Mouse (Mus musculus) cerebellum, adult (tissue): ENCODE measurements at regions not wholly inside any gene's neighbourhood (a gene's known extent, or its start where the extent isn't known, plus 50 kb on each side); places are given as distances from the start of the nearest gene placed in this dataset.

Source experiments
- ATAC-seq: cut with Nextera tagmentation; 2 replicates; pipeline ENCODE4 v1.9.2; 2017; ENCODE audit warnings: mild to moderate bottlenecking, moderate library complexity, mixed read lengths; ENCODE audit not compliant: insufficient number of reproducible peaks, low FRiP score, low TSS enrichment

DNA sequence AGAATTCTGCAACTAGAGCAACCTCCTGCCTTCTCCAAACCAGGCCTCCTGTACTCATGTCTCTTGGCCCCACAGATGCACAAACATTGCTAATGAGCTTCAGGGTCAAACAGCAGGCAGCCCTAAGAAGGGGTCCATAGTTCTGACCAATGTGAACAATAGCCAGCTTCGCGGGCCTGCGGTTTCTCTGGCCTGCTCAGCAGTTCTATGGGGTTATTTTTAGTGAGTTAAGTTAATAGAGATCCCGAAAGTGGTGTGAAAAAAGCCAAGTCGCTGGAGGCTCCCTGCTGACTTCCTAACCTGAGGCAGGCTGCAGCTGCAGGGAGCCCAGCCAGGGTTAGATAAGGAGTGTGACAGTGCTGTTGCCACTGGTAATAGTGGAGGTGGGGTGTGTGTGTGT, 106.6 kb downstream of the Pdcd6ip start:
- ATAC-seq = no peak

DNA sequence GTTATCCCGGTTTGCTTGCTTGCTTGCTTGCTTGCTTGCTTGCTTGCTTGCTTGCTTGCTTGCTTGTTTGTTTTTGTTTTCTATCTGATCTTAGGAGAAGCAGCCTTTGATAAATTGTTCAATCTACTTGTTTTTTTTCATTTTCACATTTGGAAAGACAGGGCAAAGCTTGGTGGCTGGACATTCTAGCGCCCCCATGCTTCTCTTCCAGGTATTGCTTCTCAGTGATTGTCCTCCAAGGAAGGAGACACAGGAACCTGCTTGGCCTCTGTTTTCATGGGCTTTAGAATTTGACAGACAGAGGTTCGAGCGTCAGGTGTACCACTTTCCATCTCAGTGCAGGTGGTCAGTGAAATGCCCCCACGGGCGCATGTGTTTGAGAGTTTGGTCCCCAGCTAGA, 120.8 kb downstream of the Pdcd6ip start:
- ATAC-seq = no peak

DNA sequence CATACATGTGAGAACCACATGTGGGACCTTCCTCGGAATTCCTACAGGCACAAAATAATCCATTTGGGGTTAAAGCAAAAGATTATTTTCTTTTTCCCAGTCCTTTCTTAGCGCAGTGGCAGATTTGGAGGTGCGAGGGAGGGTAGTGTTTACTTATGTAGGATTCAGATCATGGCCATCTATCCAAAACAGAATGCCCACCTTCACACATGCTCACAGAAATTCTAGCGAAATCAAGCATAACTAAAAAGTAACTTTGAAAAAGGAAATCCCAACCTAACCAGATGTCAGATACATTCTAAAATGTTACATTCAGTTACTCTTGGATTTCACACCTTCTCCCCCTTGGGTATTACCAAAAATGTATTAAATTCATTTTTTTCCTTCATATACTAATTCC, 121.6 kb downstream of the Pdcd6ip start:
- no peak for ATAC-seq

DNA sequence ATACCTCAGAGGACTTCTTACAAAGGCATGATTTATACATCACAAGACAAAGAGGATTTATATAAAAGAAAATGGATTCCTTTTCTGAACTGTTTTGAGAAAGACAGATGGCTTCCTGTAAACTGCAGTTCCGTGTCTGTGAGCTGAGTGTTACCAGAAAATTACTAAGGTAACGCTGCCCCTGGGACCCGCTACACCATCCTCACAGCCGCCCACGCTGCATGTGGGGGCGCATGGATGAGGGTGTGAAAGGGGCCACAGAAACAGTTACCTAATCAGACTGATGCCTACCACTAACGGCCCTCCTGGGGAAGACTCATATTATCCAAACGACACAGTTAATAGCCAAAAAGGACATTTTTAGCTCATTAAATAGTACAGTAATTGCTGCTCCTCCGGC, 129.8 kb downstream of the Pdcd6ip start:
- ATAC-seq = no peak

DNA sequence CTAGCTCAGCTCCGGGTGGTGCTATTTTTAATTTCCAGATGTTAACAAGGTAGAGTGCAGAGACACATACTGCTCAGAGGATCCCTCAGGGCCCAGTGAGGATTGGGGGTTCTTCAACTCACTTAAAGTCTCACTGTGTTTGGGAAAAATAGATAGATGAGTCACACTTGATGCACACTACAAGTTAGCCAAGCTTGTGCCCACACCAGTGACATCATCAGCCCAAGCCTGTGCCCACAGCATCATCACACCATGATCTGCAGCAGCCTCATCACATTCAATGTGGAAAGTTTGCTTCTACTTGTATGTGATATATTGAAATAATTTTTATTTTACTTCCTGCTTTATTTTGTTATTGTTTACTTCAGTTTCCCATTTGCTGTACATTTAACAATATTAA, 139.2 kb downstream of the Pdcd6ip start:
- no peak for ATAC-seq

DNA sequence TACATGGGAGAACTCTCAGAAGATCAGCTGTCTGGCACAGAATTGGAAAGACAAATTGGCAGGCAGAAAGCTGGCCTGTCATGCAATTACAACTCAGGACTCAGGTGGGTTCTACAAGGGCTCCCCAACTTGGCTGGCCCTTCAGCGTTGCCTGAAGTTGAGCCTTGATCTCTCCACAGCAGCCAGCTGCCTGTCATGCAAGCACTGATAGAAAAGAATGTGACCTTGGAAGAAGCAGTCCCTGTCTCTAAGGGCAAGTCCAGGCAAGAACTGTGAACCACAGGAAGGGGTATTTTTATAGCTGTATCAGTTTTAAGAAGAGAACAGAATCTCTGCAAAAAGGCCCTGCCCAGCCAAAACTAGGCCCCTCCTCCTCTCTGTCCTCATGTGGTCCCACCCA, 140.4 kb downstream of the Pdcd6ip start:
- no peak for ATAC-seq

DNA sequence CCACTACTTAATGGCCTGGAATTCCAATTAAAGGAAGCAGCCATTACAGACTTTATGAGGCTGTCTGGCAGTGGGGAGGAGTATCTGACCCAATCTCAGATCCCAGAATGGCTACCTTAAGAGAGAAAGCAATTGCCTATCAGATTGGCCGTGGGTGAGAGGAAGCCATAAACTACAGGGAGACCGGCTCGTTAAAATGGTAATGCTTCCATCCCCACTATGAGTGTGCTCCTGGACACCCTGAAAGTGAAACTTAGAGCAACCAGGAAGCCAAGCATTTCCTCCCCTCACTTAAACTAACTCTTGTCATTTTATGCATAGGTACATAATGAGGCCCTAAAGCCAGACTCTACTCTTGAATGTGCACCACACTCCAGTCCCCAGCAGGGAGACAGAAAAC, 141.4 kb downstream of the Pdcd6ip start:
- ATAC-seq = no peak

DNA sequence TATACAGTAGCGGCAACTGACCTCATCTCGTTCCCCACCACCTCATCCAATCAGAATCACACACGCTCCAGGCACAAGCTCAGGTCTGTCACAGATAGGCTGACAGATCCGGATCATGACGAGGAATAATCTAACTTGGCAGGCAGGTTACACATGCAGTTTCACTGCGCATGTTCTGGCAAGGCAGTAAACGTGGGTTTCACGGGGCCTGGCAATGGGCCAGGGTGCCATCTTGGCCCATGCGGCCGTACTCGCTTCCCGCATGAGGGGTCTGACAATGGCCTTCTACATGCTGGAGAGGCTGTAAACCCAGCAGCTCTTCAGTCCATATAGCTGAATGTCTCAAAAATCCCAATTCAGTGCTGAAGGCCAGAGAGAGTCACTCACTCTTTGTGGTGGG, 154.1 kb downstream of the Pdcd6ip start:
- no peak for ATAC-seq

DNA sequence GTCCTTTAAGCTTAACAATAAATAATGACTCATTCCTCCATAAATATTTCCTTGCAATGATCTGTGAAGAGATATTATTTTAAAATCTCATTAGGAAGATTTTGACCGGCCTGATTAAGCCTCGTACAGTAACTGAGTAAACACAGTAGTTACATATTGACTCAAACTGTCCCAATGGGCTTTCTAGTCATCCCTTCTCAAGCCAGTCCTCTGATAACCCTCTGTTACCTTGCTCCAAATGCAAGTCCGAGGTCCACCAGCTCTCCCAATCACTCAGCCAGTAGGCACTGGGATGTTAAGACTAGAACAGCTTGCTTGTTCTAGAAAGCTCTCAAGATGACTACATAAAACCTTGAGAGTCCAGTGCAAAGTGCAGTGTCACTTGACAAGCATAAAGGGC, 160.6 kb downstream of the Pdcd6ip start:
- no peak for ATAC-seq

DNA sequence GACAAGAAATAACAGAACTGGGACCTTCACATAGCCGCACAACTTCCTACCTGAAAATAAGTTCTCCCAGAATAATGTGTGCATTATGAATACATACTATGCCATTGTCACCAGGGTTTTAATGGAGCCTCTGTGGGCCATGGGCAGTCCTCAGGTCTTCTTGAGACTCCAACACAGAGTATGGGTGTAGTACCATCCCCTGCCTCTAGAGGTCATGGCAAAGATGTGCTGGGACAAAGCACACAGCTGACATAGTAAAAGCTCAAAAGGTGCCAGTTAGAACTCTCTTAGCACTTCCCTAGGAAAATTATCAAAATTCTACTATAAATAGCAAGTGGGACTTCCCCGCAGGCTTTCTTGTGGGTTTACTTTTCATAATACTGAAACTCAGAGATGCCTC, 179.5 kb downstream of the Pdcd6ip start:
- no peak for ATAC-seq

DNA sequence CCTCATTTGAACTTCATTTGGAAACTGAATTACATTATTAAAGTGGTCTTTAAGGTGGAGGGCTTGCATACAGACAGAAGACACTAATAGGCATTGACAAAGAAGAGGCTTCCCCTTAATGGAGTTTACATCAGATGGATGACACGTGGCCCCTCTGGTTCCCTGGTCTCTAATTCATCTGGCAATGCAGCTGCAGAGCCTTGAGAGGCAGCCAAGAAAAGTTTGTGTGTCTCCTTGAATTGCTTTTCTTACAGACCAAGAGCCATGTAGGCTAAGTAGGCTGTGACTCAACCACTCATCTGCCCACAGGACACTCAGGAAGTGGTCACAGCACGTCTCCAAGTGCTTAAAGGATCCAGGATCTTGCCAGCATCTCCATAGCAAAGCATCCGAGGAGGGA, 183.8 kb downstream of the Pdcd6ip start:
- no peak for ATAC-seq

DNA sequence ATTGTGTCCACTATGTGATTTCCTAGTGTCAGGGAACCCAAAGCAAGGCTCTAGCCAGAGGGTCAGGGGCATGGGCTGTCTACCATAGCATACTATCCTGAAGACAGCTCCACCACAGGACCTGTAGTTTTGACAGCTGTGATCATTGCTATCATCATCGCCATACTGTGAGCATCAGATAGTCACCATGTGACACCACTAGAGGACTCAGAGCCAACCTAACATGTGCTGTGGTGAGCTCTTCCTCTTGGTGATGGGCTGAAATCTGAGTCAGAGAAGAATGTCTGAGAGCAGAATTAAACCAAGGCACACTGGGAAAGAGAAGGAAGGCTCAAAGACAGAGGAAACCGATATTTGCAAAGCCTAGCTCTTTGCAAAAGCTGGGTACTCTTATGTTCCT, 184.9 kb downstream of the Pdcd6ip start:
- no peak for ATAC-seq

DNA sequence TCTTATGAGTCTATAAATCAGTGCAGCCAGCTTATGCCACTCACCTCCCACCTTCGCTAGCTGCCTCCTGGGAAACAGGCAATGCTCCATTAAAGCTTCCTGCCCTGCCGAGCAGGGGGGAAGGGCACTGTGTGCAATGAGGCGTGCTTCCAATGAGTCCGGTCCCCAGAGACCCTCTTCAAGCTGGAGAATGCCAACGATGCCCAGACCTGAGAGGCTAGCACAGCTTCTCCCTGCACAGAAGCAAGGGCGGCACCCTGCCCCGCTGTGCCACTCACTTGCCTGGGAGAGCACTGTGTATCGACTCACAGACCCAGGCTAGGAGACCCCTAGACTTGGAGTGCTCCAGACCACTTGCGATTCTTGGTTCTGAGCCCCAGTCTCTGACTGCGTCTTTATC, 188.3 kb downstream of the Pdcd6ip start:
- ATAC-seq = no peak

DNA sequence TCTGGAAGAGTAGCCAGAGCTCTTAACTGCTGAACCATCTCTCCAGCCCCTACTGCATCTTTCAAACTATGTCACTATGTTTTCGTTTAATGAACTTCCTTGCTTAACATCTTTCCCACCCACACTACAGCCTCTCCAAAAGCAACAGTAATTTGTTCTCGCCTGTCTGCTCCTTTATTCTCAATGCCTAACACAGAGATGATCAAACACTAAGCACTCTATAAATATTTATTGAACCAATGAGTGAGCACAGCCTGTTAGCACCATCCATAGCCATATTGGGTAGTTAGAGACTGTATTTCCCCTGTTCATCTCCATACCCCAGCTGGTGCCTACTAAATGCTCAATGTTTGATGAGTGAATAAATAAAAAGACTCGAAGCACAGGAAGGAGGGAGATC, 189.6 kb downstream of the Pdcd6ip start:
- no peak for ATAC-seq

DNA sequence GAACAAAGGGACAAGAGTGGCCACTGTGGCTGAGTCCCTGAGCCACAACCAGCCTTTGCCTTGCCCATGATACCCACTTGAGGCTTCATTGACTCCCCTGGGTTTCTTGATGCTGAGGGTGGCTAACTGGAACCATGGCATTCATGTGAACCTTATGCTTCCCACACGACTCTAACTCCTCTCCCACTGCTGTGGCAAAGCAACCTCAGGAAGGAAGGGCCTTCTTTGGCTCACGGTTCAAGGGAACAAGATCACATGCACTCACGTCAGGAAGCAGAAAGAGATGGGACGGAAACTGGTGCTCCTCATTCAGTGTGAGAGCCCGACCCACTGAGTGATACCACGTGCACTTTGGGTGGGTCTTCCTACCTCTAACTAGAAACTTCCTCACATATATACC, 190.3 kb downstream of the Pdcd6ip start:
- ATAC-seq = no peak

DNA sequence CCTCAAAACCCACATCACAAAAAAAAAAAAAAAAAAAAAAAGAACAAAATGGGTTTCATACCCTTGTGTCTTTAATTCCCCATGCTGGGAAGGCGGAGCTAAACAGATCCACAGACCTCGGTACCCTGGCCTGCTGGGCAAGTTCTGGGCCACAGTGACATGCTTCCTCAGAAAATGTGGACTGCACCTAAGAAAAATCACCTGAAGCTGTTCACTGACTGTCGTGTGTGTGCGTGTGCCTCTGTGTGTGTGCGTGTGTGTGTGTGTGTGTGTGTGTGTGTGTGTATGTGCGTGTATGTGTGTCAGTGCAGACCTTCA, 192.4 kb downstream of the Pdcd6ip start:
- ATAC-seq = no peak

DNA sequence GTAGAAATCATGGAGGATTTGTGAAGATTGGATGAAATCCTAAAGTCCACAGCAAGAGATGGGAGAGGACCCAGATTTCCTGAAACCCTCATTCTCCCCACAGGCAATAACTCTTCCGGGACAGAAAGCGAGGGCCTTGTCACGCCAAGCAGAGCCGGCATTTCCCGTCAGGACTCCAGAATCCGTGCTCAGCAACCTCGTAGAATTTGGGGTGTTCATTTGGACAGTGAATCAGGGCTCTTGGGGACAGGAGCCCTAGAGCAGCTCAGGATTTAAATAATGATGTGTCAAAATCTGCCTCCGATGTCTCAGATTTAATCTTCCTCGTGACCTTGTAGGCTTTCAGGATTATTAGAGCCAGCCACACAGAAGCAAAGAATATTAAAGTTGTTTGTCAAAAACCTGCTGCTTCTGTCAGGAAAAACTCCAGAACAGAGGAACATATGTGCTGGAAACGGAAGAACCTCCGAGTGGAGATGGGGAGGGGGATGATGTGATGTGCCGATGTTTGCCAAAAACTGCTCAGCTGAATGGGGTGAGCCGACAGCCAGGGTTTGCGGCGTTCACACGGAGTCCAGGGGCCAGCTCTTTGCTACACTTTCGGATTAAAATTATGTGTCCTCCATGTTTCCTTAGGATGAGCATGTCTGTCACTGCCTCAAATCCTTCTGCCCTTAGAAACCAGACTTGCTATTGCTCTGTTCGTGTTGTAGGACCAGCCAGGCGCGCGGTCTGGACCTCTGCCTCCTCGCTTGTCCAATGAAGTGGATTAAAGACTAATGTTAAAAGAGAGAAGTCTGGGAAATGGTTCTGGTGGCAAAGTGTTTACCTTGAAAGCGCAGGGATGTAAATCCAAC, 193.0 kb downstream of the Pdcd6ip start:
- no peak for ATAC-seq

DNA sequence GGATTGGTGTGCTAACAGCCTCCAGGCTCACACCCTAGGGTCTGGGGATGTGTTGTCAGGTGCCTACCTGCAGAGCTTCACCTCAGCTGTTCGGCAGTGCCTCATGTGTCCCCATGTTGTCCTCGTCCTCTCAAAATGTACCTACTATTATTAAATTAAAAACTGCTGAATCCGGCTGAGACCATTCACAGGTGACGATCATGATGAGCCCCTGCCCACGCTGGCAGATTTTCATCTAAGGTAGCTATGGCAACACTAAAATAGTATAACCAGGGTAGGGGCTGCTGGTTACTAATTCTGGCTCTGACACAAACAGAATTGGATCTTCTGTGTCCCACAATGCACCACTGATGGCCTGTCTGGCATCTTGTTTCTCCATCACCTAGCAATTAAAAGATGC, 196.8 kb downstream of the Pdcd6ip start:
- no peak for ATAC-seq

DNA sequence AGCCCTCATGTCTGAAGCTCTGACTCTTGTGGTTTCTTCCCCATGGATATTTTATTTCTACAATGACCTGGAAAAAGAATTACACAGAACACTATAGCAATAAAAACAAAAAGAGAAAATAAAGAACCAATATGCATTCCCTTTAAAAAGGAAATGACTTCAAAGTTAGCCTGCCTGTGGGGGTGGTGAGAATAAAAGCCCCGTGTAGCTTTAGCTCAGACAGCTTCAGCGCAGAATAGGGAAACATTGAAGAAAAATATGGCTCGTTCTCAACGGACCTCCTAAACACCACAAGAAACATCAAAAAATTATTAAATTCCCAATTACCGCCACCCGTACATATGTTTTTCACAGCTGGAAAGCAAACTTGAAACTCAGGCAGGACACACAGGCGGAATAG, 198.7 kb downstream of the Pdcd6ip start:
- ATAC-seq = no peak

DNA sequence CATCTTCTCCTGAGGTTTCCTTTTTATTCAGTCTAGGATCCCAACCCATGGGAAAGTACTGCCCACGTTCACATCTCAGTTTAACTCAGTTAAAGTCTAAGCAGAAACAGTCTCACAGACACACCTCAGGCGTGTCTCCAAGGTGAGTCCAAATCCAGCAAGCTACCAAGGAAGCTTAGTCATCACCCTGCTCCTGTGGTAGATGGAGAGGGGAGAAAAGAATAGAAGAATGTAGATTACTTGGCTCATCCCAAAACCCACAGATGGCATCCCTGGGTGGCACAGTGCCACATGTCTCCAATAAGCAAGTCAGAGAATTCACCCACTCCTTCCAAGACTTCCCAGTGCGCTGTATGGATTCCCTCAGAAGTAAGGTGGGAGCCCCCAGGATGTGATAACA, 199.2 kb downstream of the Pdcd6ip start:
- no peak for ATAC-seq

DNA sequence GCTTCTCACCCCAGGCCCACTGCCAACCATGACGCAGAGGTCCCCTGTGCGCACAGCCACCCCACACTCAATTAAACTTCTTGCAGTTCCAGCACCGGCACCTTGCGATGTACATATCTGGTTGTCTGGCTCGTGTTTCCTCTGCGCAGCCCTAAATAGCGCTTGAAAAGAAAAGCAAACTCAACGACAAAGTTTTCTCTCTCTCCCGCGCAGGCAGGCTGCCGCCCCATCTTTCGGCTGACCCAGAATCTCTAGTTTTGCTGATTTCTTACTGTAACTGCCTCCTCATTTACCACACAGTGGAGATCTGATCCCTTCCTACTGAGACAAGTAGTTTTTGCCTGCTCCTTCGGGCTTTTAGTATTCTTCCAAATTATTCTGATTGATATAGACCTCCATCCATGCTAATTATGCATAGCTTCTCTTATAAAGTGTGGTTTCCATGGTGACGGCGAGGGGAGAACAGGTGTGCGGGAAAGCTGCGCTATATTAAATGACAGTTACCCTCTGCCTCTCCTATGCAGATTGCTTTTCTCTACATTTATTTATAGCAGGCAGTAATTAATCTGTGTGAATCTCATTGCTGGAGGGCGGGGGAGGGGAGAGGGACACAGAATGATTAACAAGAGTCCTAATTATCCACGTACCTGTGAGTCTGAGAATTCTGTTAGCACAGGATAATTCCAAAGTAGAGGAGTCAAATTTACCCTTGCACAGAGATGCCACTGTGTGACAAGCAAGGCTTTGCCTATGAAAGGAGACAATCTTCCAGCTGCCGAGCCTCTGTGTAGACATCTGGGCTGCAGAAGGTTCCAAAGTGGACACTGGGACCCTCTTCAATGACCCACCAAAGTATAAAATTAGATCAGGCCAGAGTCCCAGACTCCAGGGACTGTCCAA, 200.2 kb downstream of the Pdcd6ip start:
- no peak for ATAC-seq

DNA sequence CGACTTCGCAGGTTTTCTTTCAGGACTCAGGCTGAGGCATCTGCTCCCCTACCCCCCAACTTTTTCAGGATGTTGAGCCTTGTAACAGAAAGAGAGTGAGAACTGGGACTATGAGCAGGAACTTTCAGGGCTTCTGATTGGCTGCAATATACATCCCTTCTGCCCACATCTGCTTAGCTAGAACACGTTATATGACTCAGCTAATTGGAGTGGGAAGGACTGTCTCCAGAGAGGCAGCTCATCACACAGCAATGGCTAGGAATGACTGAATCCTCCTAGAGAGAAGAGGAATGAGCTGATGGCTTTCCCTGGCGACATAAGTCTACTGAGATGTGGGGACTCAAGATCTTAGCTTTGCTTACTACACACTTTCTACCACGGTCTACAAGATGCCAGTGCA, 208.8 kb downstream of the Pdcd6ip start:
- no peak for ATAC-seq
